Mouse (Mus musculus) myocyte (in vitro differentiated cells): ENCODE results near the gene Smg6. TPM values are rescaled to one million over a fixed set of nuclear protein-coding genes. Genes with fewer than 3 reads are reported as not detected.

Source experiments
- H3K27me3 ChIP-seq: one replicate; pipeline ENCODE4 v1.6.1; 2011; ENCODE audit not compliant: control insufficient read depth, insufficient read depth, insufficient read length
- H3K36me3 ChIP-seq: one replicate; pipeline ENCODE4 v1.6.1; 2011; ENCODE audit not compliant: control insufficient read depth, insufficient read depth
- H3K4me2 ChIP-seq: one replicate; pipeline ENCODE4 v1.6.1; 2011; ENCODE audit warnings: low read depth, control low read depth
- H3K4me3 ChIP-seq: one replicate; pipeline ENCODE4 v1.5.1; 2011; ENCODE audit warnings: mild to moderate bottlenecking, control low read depth, moderate library complexity
- H3K79me2 ChIP-seq: one replicate; pipeline ENCODE4 v1.6.1; 2011; ENCODE audit not compliant: control insufficient read depth, insufficient read depth
- H3ac ChIP-seq: one replicate; pipeline ENCODE4 v1.6.1; 2011; ENCODE audit not compliant: control insufficient read depth, insufficient read length
- CEBPB ChIP-seq: IDR thresholded peaks from 2 replicates; pipeline ENCODE4 v1.6.1; 2011; ENCODE audit warnings: mild to moderate bottlenecking, moderate library complexity; ENCODE audit not compliant: poor library complexity, insufficient read depth, severe bottlenecking
- E2F4 ChIP-seq: IDR thresholded peaks from one replicate; pipeline ENCODE4 v1.6.1; 2011; ENCODE audit warnings: mild to moderate bottlenecking, control low read depth, moderate library complexity; ENCODE audit not compliant: insufficient read depth
- MAX ChIP-seq: IDR thresholded peaks from one replicate; pipeline ENCODE4 v1.6.1; 2011; ENCODE audit warnings: low read depth, mild to moderate bottlenecking, control low read depth
- MYOD1 ChIP-seq, 3 experiments: IDR thresholded peaks; one replicate each; pipeline ENCODE4 v1.6.1; 2011; ENCODE audit warnings: control low read depth in 2 of 3, low read depth in 2 of 3, mild to moderate bottlenecking in 2 of 3, moderate library complexity in 1 of 3; ENCODE audit not compliant: insufficient read length in 2 of 3, control insufficient read depth in 1 of 3
- MYOG ChIP-seq, 3 experiments: IDR thresholded peaks; one replicate each; pipeline ENCODE4 v1.6.1; 2011; ENCODE audit warnings: control low read depth in 2 of 3, low read depth in 2 of 3, mild to moderate bottlenecking in 2 of 3; ENCODE audit not compliant: insufficient read length in 2 of 3, control insufficient read depth in 1 of 3, insufficient read depth in 1 of 3
- POLR2A ChIP-seq: IDR thresholded peaks from one replicate; pipeline ENCODE4 v1.6.1; 2011; ENCODE audit warnings: low read depth, mild to moderate bottlenecking, control low read depth, moderate library complexity; ENCODE audit not compliant: insufficient read length
- POLR2AphosphoS2 ChIP-seq: IDR thresholded peaks from one replicate; pipeline ENCODE4 v1.6.1; 2011; ENCODE audit warnings: low read depth, control low read depth; ENCODE audit not compliant: insufficient read length
- REST ChIP-seq: IDR thresholded peaks from one replicate; pipeline ENCODE4 v1.6.1; 2011; ENCODE audit warnings: mild to moderate bottlenecking, control low read depth, moderate library complexity; ENCODE audit not compliant: insufficient read depth, insufficient read length
- SRF ChIP-seq: IDR thresholded peaks from one replicate; pipeline ENCODE4 v1.6.1; 2011; ENCODE audit warnings: low read depth; ENCODE audit not compliant: control insufficient read depth, insufficient read length
- TCF12 ChIP-seq: IDR thresholded peaks from one replicate; pipeline ENCODE4 v1.6.1; 2011; ENCODE audit warnings: mild to moderate bottlenecking, control low read depth; ENCODE audit not compliant: poor library complexity, insufficient read depth, severe bottlenecking
- TCF3 ChIP-seq: IDR thresholded peaks from one replicate; pipeline ENCODE4 v1.6.1; 2011; ENCODE audit warnings: low read depth, control low read depth; ENCODE audit not compliant: insufficient read length
- USF1 ChIP-seq: IDR thresholded peaks from one replicate; pipeline ENCODE4 v1.6.1; 2011; ENCODE audit warnings: low read depth, mild to moderate bottlenecking, control low read depth, moderate library complexity
- polyA plus RNA-seq: library from polyadenylated mRNA; unstranded; fragments of >200 nt; fragmentation: generic; extraction: Trizol; gene quantifications from one replicate; pipeline ENCODE4 v1.2.1, GENCODE M21; 2012; ENCODE audit warnings: missing spikeins

Smg6 gene
- polyA plus RNA-seq, 1 experiment = 14.7 TPM

GRCm38 (mm10) chr11:74894619-74895018 lies 31.0 kb upstream of the Smg6 start:
- H3ac ChIP-seq = no peak overlapping the region
- TF ChIP-seq MYOD1 (IDR thresholded peaks at IDR 0.05; ENCODE audit: control insufficient read depth in 1 of 3, insufficient read length in 2 of 3, low read depth in 2 of 3) = no peak
- no peak for TF ChIP-seq SRF
- TF ChIP-seq TCF3 = no peak
- TF ChIP-seq POLR2A = no peak
- TF ChIP-seq USF1 = peak; percentile 52
- peaks cover 17% of the 10 kb centered on the region for H3K79me2 ChIP-seq
- peak overlapping the region; percentile 4 for H3K4me2 ChIP-seq
- no peaks in the 10 kb centered on the region for H3K27me3 ChIP-seq
- H3K4me3 ChIP-seq = no peak overlapping the region
- H3K36me3 ChIP-seq = no peaks in the 10 kb centered on the region

- peaks cover 14% of the 10 kb centered on the region for H3K36me3 ChIP-seq
- peak overlapping the region; percentile 72 for H3ac ChIP-seq
- peak overlapping the region; percentile 98 for H3K4me3 ChIP-seq
- peak overlapping the region; percentile 82 for H3K4me2 ChIP-seq
- no peaks in the 10 kb centered on the region for H3K27me3 ChIP-seq
- TF ChIP-seq SRF (no peak), E2F4 (no peak), MAX (no peak), MYOD1 (IDR thresholded peaks at IDR 0.05; ENCODE audit: control insufficient read depth in 1 of 3, insufficient read length in 2 of 3, low read depth in 2 of 3) (no peak), MYOG (IDR thresholded peaks at IDR 0.05; ENCODE audit: control insufficient read depth in 1 of 3, insufficient read depth in 1 of 3, insufficient read length in 2 of 3, low read depth in 2 of 3) (peak in 1 of 3 experiments; percentile 2), TCF12 (no peak), CEBPB (no peak), TCF3 (no peak), POLR2AphosphoS2 (no peak), REST (no peak), POLR2A (peak; percentile 40), USF1 (no peak)
- H3K79me2 ChIP-seq = peaks cover 33% of the 10 kb centered on the region
Measured at GRCm38 (mm10) chr11:74895980-74896900, 29.4 kb upstream of the Smg6 start.

- H3ac ChIP-seq = peak within 1 kb of the TSS; percentile 72
- TF ChIP-seq TCF12 = no peak
- TF ChIP-seq MYOD1 (IDR thresholded peaks at IDR 0.05; ENCODE audit: control insufficient read depth in 1 of 3, insufficient read length in 2 of 3, low read depth in 2 of 3) = peak in 2 of 3 experiments; percentile 11 to 41
- no peak for TF ChIP-seq CEBPB
- peak; percentile 61 for TF ChIP-seq POLR2AphosphoS2
- TF ChIP-seq POLR2A = peak; percentile 36
- no peak for TF ChIP-seq MYOG (IDR thresholded peaks at IDR 0.05; ENCODE audit: control insufficient read depth in 1 of 3, insufficient read depth in 1 of 3, insufficient read length in 2 of 3, low read depth in 2 of 3)
- peaks cover 23% of the 10 kb centered on the region for H3K36me3 ChIP-seq
- peak within 1 kb of the TSS; percentile 98 for H3K4me3 ChIP-seq
- H3K79me2 ChIP-seq = peaks cover 36% of the 10 kb centered on the region
- no peaks in the 10 kb centered on the region for H3K27me3 ChIP-seq
- peak within 1 kb of the TSS; percentile 93 for H3K4me2 ChIP-seq
Measured at GRCm38 (mm10) chr11:74896901-74897677, 28.5 kb upstream of the Smg6 start, which contains the start of gene Sgsm2. TSS of gene Sgsm2 (minus strand) at chr11:74897060.

GRCm38 (mm10) chr11:74897678-74898516 lies 27.7 kb upstream of the Smg6 start, which contains the start of gene Tsr1:
TSS of gene Tsr1 (plus strand) at chr11:74898071.
- H3K27me3 ChIP-seq = no peaks in the 10 kb centered on the region
- peak within 1 kb of the TSS; percentile 98 for H3K4me3 ChIP-seq
- peak within 1 kb of the TSS; percentile 72 for H3ac ChIP-seq
- peaks cover 31% of the 10 kb centered on the region for H3K36me3 ChIP-seq
- peaks cover 36% of the 10 kb centered on the region for H3K79me2 ChIP-seq
- TF ChIP-seq MYOG (IDR thresholded peaks at IDR 0.05; ENCODE audit: control insufficient read depth in 1 of 3, insufficient read depth in 1 of 3, insufficient read length in 2 of 3, low read depth in 2 of 3) = no peak
- no peak for TF ChIP-seq SRF
- TF ChIP-seq E2F4 = no peak
- TF ChIP-seq MAX = peak; percentile 86
- peak; percentile 92 for TF ChIP-seq POLR2AphosphoS2
- TF ChIP-seq MYOD1 (IDR thresholded peaks at IDR 0.05; ENCODE audit: control insufficient read depth in 1 of 3, insufficient read length in 2 of 3, low read depth in 2 of 3) = no peak
- no peak for TF ChIP-seq TCF3
- no peak for TF ChIP-seq REST
- no peak for TF ChIP-seq CEBPB
- TF ChIP-seq TCF12 = no peak
- peak; percentile 67 for TF ChIP-seq USF1
- peak; percentile 85 for TF ChIP-seq POLR2A
- peak within 1 kb of the TSS; percentile 93 for H3K4me2 ChIP-seq
